Comparison of ENCODE assay signal across 27 mouse cellular contexts in the genomic region with DNA sequence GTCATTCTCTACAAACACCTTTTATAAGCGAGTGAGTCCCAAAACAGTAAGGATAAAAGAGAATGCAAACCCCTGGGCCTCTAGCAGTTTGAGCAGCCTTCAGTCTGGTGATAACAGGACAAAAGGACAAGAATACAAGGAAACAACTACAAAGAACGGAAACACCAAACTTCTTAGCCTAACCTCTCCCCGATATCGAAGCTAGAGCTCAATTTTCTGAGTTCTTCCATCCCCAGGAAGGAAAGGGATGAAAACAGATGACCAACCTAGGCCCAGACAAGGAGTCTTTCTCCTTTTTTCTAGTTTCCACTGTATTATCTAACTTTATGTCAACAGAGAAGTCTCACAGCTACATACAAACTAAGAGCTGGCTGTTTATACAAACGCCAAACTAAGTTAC. TPM values are rescaled to one million over a fixed set of nuclear protein-coding genes. Genes with fewer than 3 reads are reported as not detected.
"Had no signal": no experiment of that assay in that cellular context is flagged by ENCODE, and none has a peak within 500 bp of the region (broad histone marks: within the 10 kb centered on the region; RNA-seq: fewer than 3 reads in every experiment).

No protein-coding gene starts in this region.

- H3K27ac ChIP-seq: hindbrain, embryonic 13.5 days; hindbrain, embryonic 15.5 days; hindbrain, postnatal 0 days; kidney, embryonic 15.5 days; kidney, postnatal 0 days; limb, embryonic 13.5 days; limb, embryonic 15.5 days; liver, embryonic 12.5 days; liver, embryonic 14.5 days had no signal

- H3K27me3 ChIP-seq: heart, embryonic 12.5 days; hindbrain, embryonic 13.5 days; hindbrain, embryonic 15.5 days; kidney, embryonic 15.5 days; limb, embryonic 13.5 days; limb, embryonic 15.5 days; liver, embryonic 12.5 days had no signal

- H3K4me2 ChIP-seq: heart, embryonic 12.5 days; hindbrain, embryonic 13.5 days; hindbrain, embryonic 15.5 days; kidney, embryonic 15.5 days; limb, embryonic 13.5 days; limb, embryonic 15.5 days; liver, embryonic 12.5 days had no signal

- H3K4me3 ChIP-seq: heart, embryonic 12.5 days; hindbrain, embryonic 13.5 days; hindbrain, embryonic 15.5 days; kidney, embryonic 15.5 days; limb, embryonic 13.5 days; limb, embryonic 15.5 days; liver, embryonic 12.5 days had no signal

- H3K9me3 ChIP-seq: heart, embryonic 12.5 days; hindbrain, embryonic 13.5 days; hindbrain, embryonic 15.5 days; kidney, embryonic 15.5 days; limb, embryonic 13.5 days; limb, embryonic 15.5 days; liver, embryonic 12.5 days had no signal

- DNase-seq: forebrain, postnatal 0 days; gastrocnemius, postnatal 10 days; gastrocnemius, postnatal 36 days; heart, adult 18-20 months; heart, postnatal 36 days; kidney, adult 11 months; kidney, adult 2 months; kidney, adult 9 months; kidney, postnatal 14 days; kidney, postnatal 36 days; layer of hippocampus, adult 9-11 months; layer of hippocampus, postnatal 36 days; left cerebral cortex, postnatal 4 days; lung, adult 18-20 months had no signal

- ATAC-seq: forebrain, postnatal 0 days; hindbrain, postnatal 0 days; intestine, embryonic 16.5 days; liver, embryonic 12.5 days had no signal

- H3K9ac ChIP-seq: forebrain, postnatal 0 days; heart, embryonic 12.5 days; hindbrain, embryonic 13.5 days; hindbrain, embryonic 15.5 days; kidney, embryonic 15.5 days; limb, embryonic 13.5 days; limb, embryonic 15.5 days; liver, embryonic 12.5 days; liver, embryonic 14.5 days had no signal

RNA-seq across cellular contexts. Expression of gene Krt222, which starts 20.6 kb away (rescaled TPM):
- total RNA-seq: hematopoietic stem cell, adult 5-6 weeks had no signal
- polyA plus RNA-seq: liver, adult 2 months had no signal
